Comparison of ENCODE assay signal across 8 mouse cellular contexts in the genomic region with DNA sequence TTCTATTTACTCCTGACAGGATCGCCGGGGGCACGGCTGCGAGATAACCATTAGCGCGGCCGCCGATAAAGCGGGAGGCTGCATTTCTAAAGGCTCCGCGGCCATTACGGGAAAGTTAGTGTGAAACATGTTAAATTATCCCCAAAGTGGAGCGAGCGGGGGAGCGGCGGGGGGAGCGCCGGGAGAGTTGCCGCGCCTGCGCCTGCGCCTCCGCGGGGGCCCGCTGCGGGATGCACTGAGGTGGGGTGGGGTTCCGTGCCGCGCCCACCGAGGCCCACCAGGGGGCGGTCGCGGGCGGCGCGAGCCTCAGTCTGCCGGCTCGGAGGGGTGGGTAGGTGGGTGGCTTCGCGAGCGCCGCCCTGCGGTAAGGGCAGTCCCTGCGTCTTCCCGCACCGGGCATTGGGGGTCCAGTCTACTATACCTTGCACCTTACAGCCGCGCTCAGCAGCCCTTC.
A peak's percentile ranks its signal among the peaks of the same experiment; 100 is the strongest.
DNase-seq lines count a peak whose midpoint lies in the region; ATAC-seq lines count a peak whose summit lies in the region.

No protein-coding gene starts in this region.

- ATAC-seq in lung, embryonic 16.5 days (ENCODE audit: low read depth): no peak
- ATAC-seq in heart, embryonic 15.5 days (replicated peaks; ENCODE audit: insufficient number of reproducible peaks, insufficient read depth, low FRiP score, low read depth): no peak
- ATAC-seq in midbrain, embryonic 13.5 days: peak; percentile 67
- ATAC-seq in erythroid progenitor cell, adult 5-6 weeks (replicated peaks; ENCODE audit: low FRiP score, poor library complexity, severe bottlenecking): no peak

- no peak overlapping the region for H3K27ac ChIP-seq in lung, embryonic 16.5 days (ENCODE audit: low read length)
- no peak overlapping the region for H3K27ac ChIP-seq in brown adipose tissue, adult 24 weeks (replicated peaks; ENCODE audit: low read depth, low read length)
- H3K27ac ChIP-seq in heart, embryonic 15.5 days: no peak overlapping the region
- H3K27ac ChIP-seq in midbrain, embryonic 13.5 days: no peak overlapping the region

- no peaks in the 10 kb centered on the region for H3K9me3 ChIP-seq in lung, embryonic 16.5 days (ENCODE audit: control insufficient read depth, low read length)
- no peaks in the 10 kb centered on the region for H3K9me3 ChIP-seq in heart, embryonic 15.5 days (replicated peaks)
- H3K9me3 ChIP-seq in midbrain, embryonic 13.5 days: no peaks in the 10 kb centered on the region

- H3K36me3 ChIP-seq in lung, embryonic 16.5 days (ENCODE audit: control insufficient read depth, insufficient read depth, low read length): no peaks in the 10 kb centered on the region
- no peaks in the 10 kb centered on the region for H3K36me3 ChIP-seq in heart, embryonic 15.5 days
- H3K36me3 ChIP-seq in midbrain, embryonic 13.5 days: no peaks in the 10 kb centered on the region

- under 1% methylated on average over 38 of the region's 48 CpGs for WGBS in lung, embryonic 16.5 days
- WGBS in heart, embryonic 15.5 days: 2% methylated on average over 46 of the region's 48 CpGs
- 2% methylated on average over 29 of the region's 48 CpGs for WGBS in midbrain, embryonic 13.5 days

- peaks cover 69% of the 10 kb centered on the region for H3K27me3 ChIP-seq in lung, embryonic 16.5 days (ENCODE audit: control insufficient read depth, insufficient read depth, low read depth, low read length)
- H3K27me3 ChIP-seq in heart, embryonic 15.5 days: peaks cover 100% of the 10 kb centered on the region
- peaks cover 99% of the 10 kb centered on the region for H3K27me3 ChIP-seq in midbrain, embryonic 13.5 days

- no peak overlapping the region for H3K9ac ChIP-seq in lung, embryonic 16.5 days (ENCODE audit: low read length)
- no peak overlapping the region for H3K9ac ChIP-seq in heart, embryonic 15.5 days
- H3K9ac ChIP-seq in midbrain, embryonic 13.5 days (replicated peaks): no peak overlapping the region

- peak overlapping the region; percentile 51 for H3K4me2 ChIP-seq in lung, embryonic 16.5 days (ENCODE audit: low read depth, low read length)
- peak overlapping the region; percentile 53 for H3K4me2 ChIP-seq in heart, embryonic 15.5 days
- peak overlapping the region; percentile 45 for H3K4me2 ChIP-seq in midbrain, embryonic 13.5 days (replicated peaks)

- peak overlapping the region; percentile 34 for H3K4me3 ChIP-seq in lung, embryonic 16.5 days (ENCODE audit: low read length)
- H3K4me3 ChIP-seq in brown adipose tissue, adult 24 weeks (ENCODE audit: insufficient read depth, low read depth, low read length): peak overlapping the region; percentile 30
- H3K4me3 ChIP-seq in heart, embryonic 15.5 days: peak overlapping the region; percentile 37
- peak overlapping the region; percentile 25 for H3K4me3 ChIP-seq in midbrain, embryonic 13.5 days (replicated peaks)

- H3K4me1 ChIP-seq in lung, embryonic 16.5 days (replicated peaks; ENCODE audit: control insufficient read depth, insufficient read depth, low read length): peaks cover 8% of the 10 kb centered on the region
- no peaks in the 10 kb centered on the region for H3K4me1 ChIP-seq in brown adipose tissue, adult 24 weeks (ENCODE audit: control insufficient read depth, insufficient read depth, insufficient read length, low read length)
- H3K4me1 ChIP-seq in heart, embryonic 15.5 days (replicated peaks): peaks cover 9% of the 10 kb centered on the region
- peaks cover 19% of the 10 kb centered on the region for H3K4me1 ChIP-seq in midbrain, embryonic 13.5 days (replicated peaks)

- no peak for DNase-seq in lung, postnatal 36 days
- DNase-seq in kidney, postnatal 14 days: peak; percentile 50
- DNase-seq in thymus, postnatal 0 days (ENCODE audit: low spot score): peak; percentile 26
